Mouse (Mus musculus) CD4-positive, CD25-positive, alpha-beta regulatory T cell, adult 4 months (primary cell): ENCODE results near the gene B3gat2. TPM values are rescaled to one million over a fixed set of nuclear protein-coding genes. Genes with fewer than 3 reads are reported as not detected.

Experiments
- ATAC-seq: one replicate; pipeline ENCODE4 v1.8.0; 2017
- polyA plus RNA-seq, 2 experiments: library from polyadenylated mRNA; unstranded; fragments of 100-300 nt; shearing (Covaris generic); gene quantifications; one replicate each; pipeline ENCODE4 v1.2.1; 2017

B3gat2 gene
- polyA plus RNA-seq, 2 experiments from 2014 or later, result 1.7 to 1.9 TPM

DNA sequence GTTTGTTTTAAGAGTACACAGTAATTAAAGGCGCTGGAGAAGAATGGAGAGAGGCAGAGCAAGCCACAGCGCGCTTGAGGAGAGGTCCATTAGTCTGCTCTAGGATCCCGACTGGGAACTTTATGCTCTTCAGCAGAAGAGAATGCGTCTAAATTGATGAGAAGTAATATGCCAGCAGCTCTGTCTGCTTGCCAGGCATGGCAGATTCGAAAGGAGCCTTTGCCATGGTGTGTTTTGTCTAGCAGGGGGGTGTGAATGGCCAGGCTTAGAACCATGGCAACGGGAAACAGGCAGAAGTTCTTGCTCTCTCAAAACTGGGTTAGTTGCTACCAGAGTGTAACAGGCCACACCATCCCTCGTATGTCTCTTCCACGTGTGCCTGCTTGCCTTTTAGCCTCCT lies 73.3 kb downstream of the B3gat2 start:
- ATAC-seq, result no peak

DNA sequence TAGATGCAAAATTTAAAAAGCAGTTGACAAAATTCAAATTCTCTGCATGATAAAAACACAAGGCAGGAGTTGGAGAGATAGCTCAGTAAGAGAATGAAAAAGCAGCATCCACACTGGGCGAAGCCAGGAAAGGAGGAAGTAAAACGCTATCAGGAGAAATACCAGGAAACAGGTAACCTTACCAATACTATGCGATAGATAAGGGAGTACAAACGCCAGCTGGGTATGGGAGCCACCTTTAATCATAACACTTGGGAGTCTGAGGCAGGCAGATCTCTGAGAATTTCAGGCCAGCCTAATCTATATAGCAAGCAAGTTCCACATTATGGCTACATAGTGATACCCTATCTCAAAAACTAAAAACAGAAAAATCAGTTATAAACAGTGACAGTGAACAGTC lies 75.1 kb downstream of the B3gat2 start:
- no peak for ATAC-seq

DNA sequence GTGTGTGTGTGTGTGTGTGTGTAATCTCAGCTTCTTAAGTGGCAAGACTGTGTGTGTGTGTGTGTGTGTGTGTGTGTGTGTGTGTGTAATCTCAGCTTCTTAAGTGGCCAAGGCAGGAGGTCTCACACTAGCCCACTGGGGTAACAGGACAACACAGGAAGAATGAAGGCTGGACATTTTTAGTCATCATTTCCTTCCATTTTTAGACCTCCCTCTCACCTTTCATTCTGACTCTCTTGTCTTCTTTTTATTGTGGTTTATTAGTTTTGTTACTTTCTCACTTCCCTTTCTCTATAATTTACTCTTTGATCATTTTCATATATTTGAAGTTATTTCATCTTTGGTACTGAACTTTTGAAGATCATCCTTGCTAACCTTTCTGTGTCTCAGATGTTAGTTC lies 79.4 kb downstream of the B3gat2 start:
- peak; percentile 38 for ATAC-seq

DNA sequence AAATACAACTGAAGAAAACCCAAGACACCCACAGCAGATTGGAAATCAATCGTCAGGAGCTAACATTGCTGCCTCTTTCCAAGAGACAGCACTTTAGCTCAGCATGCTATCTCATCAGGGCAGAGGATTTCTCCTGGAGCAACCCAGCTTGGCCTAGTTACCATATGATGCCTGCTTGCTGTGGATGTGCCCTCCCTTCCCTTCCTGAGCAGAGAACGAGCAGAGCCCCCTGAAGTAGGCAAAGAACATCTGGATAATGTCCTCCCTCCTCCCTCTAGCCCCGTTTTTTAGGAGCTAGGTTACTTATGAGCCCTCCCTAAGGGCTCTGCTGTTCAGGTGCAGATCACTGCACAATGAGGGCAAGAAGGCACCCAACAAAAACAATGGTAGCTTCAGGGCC lies 81.1 kb downstream of the B3gat2 start:
- ATAC-seq, result no peak

DNA sequence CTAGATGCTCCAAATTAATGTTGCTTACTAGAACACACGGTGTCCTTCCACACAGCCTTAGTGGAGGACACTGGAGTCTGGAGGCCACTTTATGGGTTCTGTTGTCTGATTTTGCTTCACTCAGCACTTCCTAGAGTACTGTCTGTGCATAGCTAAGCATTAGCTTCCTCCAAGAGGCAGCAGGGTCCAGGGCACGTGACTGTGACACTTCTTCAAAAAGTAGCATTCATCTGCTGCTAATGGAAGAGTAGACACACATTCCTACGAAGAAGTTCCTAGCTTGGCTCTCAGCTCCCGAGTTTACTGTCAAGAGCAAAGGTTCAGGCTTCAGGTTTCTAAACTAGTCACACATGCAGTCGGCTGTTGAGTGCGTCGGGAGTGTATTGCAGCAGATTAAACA lies 82.2 kb downstream of the B3gat2 start:
- ATAC-seq, result no peak

DNA sequence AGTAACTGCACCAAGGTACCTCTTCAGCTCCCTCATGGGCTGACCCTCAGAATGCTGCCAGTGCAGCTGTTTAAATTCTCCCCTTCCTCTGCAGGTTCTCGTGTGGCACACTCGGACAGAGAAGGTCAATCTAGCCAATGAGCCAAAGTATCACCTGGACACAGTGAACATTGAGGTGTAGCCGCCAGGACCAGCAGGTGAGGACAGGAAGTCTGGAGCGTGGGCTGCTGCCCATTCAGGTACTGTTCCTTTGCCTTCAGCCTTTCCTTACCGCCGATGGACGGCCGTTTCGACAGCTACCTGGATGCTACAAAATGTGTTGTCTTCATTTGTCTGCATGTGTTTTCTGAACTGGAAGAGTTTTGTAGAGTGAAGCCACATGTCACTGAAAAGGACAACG lies 83.5 kb downstream of the B3gat2 start:
- no peak for ATAC-seq

DNA sequence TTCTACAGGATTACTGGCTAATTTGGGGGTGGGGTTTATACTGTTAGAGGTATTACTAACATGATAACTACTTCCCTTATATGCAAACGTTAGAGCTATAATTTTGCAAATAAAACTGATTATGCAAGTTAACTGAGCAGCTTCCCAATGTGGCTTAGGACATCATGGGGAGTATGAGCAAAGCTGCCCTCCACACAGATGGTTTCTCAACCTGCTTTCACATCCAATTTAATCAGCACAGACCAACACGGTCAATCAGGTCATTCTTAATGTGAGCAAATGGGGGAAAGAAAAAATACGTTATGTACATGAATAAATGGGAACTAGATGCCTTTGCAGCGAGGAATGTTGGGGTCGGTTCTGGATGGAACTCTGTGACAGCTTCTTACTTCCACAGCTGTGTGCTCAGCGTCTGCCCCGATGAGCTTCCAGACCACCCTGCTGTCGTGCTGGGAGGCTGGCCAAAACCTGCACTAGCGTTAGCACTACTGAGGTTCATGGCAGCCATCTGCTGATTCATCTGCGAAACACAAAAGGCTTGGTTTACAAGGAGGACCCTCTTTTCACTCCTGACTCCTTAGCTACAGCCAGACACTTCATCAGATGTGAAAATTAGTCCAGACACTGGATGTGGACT lies 84.6 kb downstream of the B3gat2 start:
- ATAC-seq, result no peak

DNA sequence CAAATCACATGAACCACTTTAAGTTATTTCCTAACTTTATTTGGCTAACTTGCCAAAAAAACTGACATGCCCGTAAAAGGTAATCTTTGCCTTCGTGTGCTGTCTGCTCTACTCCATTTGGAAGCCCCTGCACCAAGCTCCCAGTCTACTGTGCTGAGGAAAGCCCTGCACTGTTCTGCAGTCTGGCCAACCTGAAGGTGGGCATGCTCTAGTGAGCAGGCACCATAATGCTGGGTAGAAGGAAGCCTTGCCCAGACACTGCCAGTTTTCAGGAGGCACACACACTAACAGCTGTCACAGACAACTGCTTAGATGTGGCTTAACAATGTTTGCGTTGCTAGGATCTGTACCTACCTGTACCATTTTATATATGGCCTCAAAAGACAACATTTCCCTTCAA lies 94.1 kb downstream of the B3gat2 start:
- ATAC-seq, result no peak

DNA sequence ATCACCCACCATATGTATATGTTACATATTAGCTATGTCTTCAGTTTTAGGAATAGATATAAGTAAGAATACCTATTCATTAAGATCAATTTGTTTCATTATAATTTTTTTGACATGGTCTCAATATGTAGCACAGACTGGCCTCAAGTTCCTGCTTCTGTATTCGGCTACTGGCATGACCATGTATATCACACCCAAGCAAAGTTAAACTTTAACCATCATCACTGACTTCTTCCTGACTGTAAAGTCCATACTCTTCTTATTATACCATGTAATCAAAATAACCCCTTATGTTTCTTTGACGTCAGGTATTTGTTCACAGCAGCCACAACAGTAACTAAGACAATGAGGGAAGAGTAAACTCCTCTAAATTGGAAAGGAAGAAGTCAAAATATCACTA lies 99.4 kb downstream of the B3gat2 start:
- no peak for ATAC-seq

DNA sequence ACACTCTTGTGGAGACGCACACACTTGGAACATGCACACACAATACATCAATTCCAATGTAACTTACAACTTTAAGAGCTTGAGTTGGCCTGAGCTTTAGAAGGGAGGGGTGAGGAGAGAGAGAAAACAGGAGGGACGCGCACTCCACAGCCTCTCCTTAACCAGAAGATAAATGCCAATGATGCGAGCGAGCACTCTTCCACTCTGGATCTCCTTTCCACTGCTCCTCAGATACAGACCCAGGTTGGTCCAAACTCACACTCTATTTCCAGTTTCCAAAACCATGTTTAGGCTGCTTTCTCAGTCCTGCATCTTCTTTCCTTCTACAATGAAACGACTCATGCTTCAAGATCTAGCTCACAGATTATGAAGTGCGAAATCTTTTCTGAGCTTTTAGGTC lies 104.0 kb downstream of the B3gat2 start:
- no peak for ATAC-seq

DNA sequence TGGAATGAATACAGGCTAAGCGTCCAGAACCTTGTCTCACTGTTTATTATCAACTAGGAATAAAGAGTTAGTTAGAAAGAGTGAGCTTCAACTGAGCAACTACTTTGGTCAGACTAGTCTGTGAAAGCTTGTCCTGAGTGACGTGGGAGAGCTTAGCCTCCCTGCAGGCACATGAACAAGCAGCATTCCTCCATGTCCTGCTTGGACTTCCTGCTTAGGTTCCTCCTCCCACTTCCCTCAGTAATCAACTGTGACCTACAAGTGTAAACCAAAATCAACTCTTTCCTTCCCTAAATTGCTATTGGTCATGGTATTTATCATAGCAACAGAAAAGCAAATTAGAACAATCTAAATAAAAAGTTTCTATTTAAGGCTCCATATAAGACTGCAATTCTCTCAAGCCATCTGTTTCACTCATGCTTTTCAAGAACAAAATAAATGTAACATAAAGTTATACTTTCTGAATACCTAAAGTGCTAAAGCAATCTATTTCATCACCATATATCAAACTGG lies 105.9 kb downstream of the B3gat2 start:
- ATAC-seq, result no peak

DNA sequence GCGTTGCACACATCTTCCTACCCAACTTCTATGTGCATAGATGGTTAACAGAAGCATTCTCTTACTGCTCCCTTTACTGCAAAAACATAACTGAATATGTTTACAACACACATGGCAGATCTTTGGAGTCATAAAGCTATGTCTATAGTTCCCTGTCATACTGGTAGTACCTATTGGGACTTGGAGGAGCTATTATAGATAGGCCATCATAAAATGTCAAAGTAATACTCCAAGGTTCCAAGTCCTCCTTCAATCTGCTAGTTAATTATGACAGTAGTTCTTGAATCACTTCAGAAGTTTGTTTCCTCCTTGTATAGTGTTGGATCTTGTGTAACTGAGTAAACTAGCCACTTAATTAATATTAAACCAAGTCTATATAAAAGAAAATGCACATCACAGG lies 110.6 kb downstream of the B3gat2 start:
- ATAC-seq, result no peak

DNA sequence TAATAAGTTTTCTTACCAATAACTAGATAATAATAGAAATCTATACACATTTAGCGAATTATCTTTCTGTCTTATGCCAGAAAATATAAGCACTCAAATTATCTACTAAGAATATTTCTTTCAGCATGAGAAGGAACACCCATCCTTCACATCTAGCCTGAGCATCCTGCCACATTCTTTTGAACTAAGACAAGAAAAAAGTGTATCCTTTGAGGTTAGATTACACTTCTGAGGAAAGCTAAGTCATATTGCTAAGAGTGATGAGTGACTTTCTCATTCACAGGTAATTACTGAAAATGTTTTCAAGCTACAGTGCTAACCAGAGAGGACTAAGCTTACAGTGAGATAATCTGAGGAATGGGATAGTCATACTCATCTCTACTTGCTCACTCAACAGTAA lies 121.1 kb downstream of the B3gat2 start:
- peak; percentile 26 for ATAC-seq

DNA sequence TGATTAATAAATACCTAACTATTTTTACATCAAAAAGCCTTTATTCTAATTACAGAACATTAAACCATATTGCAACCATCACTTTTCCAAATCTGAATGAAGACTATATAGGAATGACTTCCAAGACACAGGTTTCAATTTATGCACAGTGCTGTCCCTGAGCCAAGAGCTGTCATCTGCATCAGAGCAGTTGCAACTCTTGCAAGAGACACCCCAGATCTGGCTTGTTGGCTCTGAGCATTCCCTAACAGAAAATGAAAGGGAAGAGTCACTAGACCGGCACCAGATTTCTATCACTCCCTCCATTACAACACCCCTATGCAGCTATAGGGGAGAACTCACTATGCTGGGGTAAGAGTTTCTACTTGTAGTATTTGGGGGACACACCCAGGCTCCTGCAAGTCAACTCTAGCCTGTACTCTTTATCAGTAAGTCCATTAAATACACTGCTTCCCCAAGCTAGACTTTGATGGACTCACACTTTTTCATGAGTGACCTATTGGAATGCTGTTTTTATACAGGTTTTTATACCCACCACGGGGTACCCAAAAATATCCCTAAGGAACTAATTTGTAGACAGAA lies 122.6 kb downstream of the B3gat2 start:
- no peak for ATAC-seq

DNA sequence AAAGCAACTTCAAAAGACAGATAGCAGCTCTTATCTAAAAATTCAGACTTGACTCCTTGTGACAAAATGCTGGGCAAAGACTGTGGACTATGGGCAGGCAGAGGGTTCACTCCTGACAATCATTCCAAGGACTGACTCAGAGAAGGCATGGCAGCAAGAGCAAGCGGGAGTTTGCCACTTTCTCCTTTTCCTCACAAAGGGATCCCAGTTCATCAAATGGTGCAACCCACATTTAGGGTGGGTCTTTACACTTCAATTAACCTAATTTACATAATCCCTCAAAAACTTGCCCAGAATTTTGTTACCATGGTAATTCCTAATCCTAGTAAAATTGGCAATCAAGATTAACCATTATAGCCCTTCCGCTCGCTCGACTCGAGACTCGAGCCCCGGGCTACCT lies 123.4 kb downstream of the B3gat2 start:
- ATAC-seq, result no peak

DNA sequence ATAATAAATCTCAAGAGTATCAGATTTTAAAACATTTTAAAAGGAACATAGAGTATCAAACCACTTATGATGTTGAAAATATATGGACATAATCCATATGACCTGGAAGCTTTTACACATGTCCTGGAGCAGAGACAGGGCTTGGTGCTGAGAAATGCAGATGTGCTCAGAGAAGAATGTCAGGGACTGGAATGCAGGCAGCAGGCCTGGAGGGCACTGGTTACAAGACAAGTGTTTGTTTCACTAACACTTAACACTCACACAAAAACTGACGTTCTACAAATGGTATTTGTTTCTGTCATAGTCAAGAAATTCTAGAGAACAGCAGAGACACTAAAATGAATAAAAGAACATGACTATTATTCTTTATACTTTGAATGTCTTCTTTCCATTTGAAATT lies 130.5 kb downstream of the B3gat2 start:
- no peak for ATAC-seq

Other genes with a start within 250 kb of the B3gat2 start
- gene Smap1, start 160.6 kb downstream of the B3gat2 start, polyA plus RNA-seq, result 10 to 100 TPM; 43.7 to 49.4 TPM
- gene Sdhaf4, start 243.9 kb downstream of the B3gat2 start, polyA plus RNA-seq, result 10 to 100 TPM; 68.4 to 82.9 TPM